Mouse (Mus musculus): Measurements from ENCODE around the gene Olfr1022.

Gene Olfr1022

GRCm38 (mm10) chr2:85868294-85868693 is at the start of gene Olfr1022:
TSS of gene Olfr1022 (plus strand) at chr2:85868594.
- in situ Hi-C loops (cut with MboI, MseI) = no loop called here

- in situ Hi-C loops (cut with MboI, MseI) = no loop called here
Observed at GRCm38 (mm10) chr2:85845383-85845782, 23.0 kb upstream of the Olfr1022 start, which contains the start of gene Olfr1019. TSS of gene Olfr1019 (minus strand) at chr2:85845483.

GRCm38 (mm10) chr2:85846730-85847129 is 21.7 kb upstream of the Olfr1022 start, which contains the start of gene Olfr1020:
TSS of gene Olfr1020 (plus strand) at chr2:85847030.
- in situ Hi-C loops (cut with MboI, MseI) = no loop called here

GRCm38 (mm10) chr2:85885340-85885739 is 16.9 kb downstream of the Olfr1022 start, which contains the start of gene Olfr1023:
TSS of gene Olfr1023 (plus strand) at chr2:85885640.
- in situ Hi-C loops (cut with MboI, MseI) = no loop called here

- in situ Hi-C loops (cut with MboI, MseI) = no loop called here
Observed at GRCm38 (mm10) chr2:85904952-85905351, 36.6 kb downstream of the Olfr1022 start, which contains the start of gene Olfr1024. TSS of gene Olfr1024 (minus strand) at chr2:85905052.

- in situ Hi-C loops (cut with MboI, MseI) = no loop called here
Observed at GRCm38 (mm10) chr2:85913197-85913596, 44.8 kb downstream of the Olfr1022 start.

GRCm38 (mm10) chr2:85914893-85915292 is 46.5 kb downstream of the Olfr1022 start, which contains the start of gene Olfr1025-ps1:
TSS of gene Olfr1025-ps1 (plus strand) at chr2:85915193.
- in situ Hi-C loops (cut with MboI, MseI) = no loop called here
